Mouse (Mus musculus) hindbrain, embryonic 13.5 days (tissue): ENCODE data around the gene Tango6. TPM values are rescaled to one million over a fixed set of nuclear protein-coding genes. Genes with fewer than 3 reads are reported as not detected.

Source experiments
- ATAC-seq: fragments of 200-750 bp; cut with Nextera tagmentation; 2 replicates; pipeline ENCODE4 v1.8.0; 2017; ENCODE audit warnings: moderate TSS enrichment; ENCODE audit not compliant: low FRiP score
- H3K27ac ChIP-seq: fragments of 300-500 bp; sonication (generic); 2 replicates; pipeline ENCODE4 v1.5.1; 2015; ENCODE audit warnings: inconsistent platforms, mild to moderate bottlenecking, moderate library complexity
- H3K27me3 ChIP-seq: fragments of 300-500 bp; sonication (generic); 2 replicates; pipeline ENCODE4 v1.6.1; 2015; ENCODE audit warnings: mild to moderate bottlenecking, inconsistent platforms
- H3K36me3 ChIP-seq: fragments of 300-500 bp; sonication (generic); 2 replicates; pipeline ENCODE4 v1.6.1; 2015; ENCODE audit warnings: mild to moderate bottlenecking, inconsistent platforms
- H3K4me1 ChIP-seq: fragments of 300-500 bp; sonication (generic); replicated peaks from 2 replicates; pipeline ENCODE4 v1.6.1; 2015; ENCODE audit warnings: inconsistent platforms
- H3K4me2 ChIP-seq: fragments of 300-500 bp; sonication (generic); 2 replicates; pipeline ENCODE4 v1.6.1; 2015; ENCODE audit warnings: inconsistent platforms, mild to moderate bottlenecking, moderate library complexity
- H3K4me3 ChIP-seq: fragments of 300-500 bp; sonication (generic); 2 replicates; pipeline ENCODE4 v1.5.1; 2015; ENCODE audit warnings: mild to moderate bottlenecking, inconsistent platforms
- H3K9ac ChIP-seq: fragments of 300-500 bp; sonication (generic); 2 replicates; pipeline ENCODE4 v1.6.1; 2015; ENCODE audit warnings: mild to moderate bottlenecking, inconsistent platforms
- H3K9me3 ChIP-seq: fragments of 300-500 bp; sonication (generic); 2 replicates; pipeline ENCODE4 v1.6.1; 2016; ENCODE audit warnings: inconsistent platforms
- WGBS: fragments of 180-500 bp; shearing (Covaris S2); methylation state at CpG from one replicate; pipeline ENCODE4 v1.1.7; 2015; 5-methylcytosine and 5-hydroxymethylcytosine counted together
- polyA plus RNA-seq: library from polyadenylated mRNA; unstranded; fragments of >200 nt; fragmentation: Nextera tagmentation; extraction: Ambion mirVana; gene quantifications from 2 replicates; pipeline ENCODE4 v1.2.1, GENCODE M21; 2015

Tango6 gene
- polyA plus RNA-seq, 1 experiment from 2014 or later: 6.6 TPM

DNA sequence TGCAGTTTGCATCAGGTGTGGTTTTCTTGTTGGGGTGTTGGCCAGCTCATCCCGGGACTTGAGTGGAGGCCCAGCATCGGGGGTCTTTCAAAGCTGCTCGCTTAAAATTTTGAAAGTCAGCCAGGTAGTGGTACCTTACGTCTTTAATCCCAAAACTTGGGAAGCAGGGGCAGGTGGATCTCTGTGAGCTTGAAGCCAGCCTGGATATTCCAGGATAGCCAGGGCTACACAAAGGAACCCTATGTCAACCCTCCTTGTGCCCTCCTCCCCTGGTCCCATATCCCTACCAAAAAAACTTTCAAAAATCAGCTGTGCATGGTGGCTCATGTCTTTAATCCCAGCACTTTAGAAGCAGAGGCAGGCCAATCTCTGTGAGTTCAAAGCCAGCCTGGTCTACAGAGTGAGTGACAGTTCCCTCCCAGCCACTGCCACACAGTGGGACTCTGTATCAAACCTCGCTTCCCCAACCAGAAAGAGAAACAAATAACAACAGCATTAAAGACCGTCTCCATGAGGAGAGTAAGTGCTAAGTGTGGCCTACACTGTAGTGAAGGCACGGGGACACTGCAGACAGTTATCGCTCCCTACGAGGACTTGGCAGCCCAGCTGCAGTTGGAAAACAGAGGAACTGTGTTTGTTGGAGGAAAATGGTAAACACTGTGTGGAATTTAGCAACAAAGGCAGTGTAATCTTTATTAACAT lies 21.5 kb downstream of the Tango6 start:
- Histone ChIP-seq H3K4me1 (no peaks in the 10 kb centered on the region), H3K27me3 (no peaks in the 10 kb centered on the region), H3K9me3 (no peaks in the 10 kb centered on the region), H3K36me3 (peaks cover 10% of the 10 kb centered on the region), H3K9ac (no peak overlapping the region), H3K4me2 (no peak overlapping the region), H3K27ac (peak overlapping the region; percentile 69), H3K4me3 (no peak overlapping the region)
- 85% methylated on average over 9 of the region's 9 CpGs for WGBS
- ATAC-seq: no peak

DNA sequence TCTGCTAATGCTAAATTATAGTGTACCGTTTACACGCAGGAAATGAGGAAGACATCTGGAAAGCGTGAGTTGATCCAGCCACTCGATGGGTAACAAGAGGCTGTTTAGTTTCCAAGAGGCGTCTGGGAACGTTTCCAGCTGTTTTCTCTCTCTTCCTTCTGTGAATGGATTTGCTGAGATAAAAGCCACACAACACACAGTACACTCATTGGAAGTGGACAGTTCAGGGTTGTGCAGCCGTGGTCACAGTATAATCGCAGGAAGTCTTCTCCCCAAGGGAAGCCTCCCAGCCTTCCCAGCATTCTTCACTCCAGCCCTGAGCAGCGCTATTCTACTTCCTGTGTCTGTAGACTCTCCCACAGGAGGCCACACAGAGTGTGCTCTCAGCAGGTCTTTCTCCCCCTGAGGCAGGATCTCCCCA lies 22.0 kb downstream of the Tango6 start:
- Histone ChIP-seq H3K9ac (no peak overlapping the region; the same call in 1 of the 2 replicates), H3K27me3 (no peaks in the 10 kb centered on the region), H3K9me3 (no peaks in the 10 kb centered on the region), H3K27ac (peak overlapping the region; percentile 44), H3K36me3 (peaks cover 6% of the 10 kb centered on the region), H3K4me3 (no peak overlapping the region), H3K4me2 (no peak overlapping the region), H3K4me1 (no peaks in the 10 kb centered on the region)
- ATAC-seq: no peak
- WGBS: 70% methylated on average over 9 of the region's 9 CpGs

DNA sequence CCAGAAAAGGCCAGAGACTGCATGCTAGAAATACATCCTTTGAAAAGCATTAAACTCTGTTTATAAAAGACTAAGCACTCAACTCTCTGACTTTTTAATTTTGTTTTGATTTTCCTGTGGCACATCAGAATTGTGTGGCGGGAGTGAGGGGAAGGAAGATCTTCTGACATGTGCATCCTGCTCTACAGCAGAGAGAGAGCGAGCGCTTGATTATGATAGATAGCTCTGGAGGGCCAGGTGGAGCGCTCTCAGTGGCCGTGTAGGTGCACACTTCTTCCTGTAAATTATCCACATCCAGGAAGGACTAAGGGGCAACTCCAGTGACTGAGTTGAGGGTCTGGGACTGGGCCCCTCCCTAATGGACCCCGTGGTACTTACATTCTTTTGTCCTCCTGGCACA lies 23.3 kb downstream of the Tango6 start:
- Histone ChIP-seq H3K4me1 (no peaks in the 10 kb centered on the region), H3K4me2 (no peak overlapping the region), H3K36me3 (no peaks in the 10 kb centered on the region), H3K27me3 (no peaks in the 10 kb centered on the region), H3K9me3 (no peaks in the 10 kb centered on the region), H3K9ac (no peak overlapping the region), H3K4me3 (no peak overlapping the region), H3K27ac (no peak overlapping the region)
- ATAC-seq: no peak
- 83% methylated on average over 6 of the region's 6 CpGs for WGBS

DNA sequence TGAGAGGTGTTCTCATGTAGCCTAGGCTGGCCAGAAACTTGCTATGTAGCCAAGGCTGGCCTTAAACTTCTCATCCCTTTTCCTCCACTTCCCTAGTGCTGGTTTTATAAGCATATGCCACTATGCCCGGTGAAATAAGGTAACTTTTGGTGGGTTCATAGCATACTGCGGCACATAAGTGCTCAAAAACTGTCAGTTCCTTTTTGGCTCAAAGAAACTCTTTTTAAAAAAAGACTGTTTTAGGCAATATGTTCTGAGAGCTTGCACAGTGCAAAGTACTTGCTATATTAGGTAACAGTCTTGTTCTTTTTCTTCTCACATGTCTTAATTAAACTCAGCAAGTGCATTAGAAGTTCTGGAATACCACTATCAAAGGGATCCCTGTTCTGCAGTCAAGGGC lies 27.1 kb downstream of the Tango6 start:
- no peaks in the 10 kb centered on the region for H3K27me3 ChIP-seq
- H3K4me1 ChIP-seq: no peaks in the 10 kb centered on the region
- WGBS: 95% methylated on average over 2 of the region's 2 CpGs
- no peak overlapping the region for H3K4me3 ChIP-seq
- no peaks in the 10 kb centered on the region for H3K36me3 ChIP-seq
- no peak overlapping the region for H3K4me2 ChIP-seq
- no peak overlapping the region for H3K27ac ChIP-seq
- ATAC-seq: no peak
- H3K9me3 ChIP-seq: no peaks in the 10 kb centered on the region
- H3K9ac ChIP-seq: no peak overlapping the region

DNA sequence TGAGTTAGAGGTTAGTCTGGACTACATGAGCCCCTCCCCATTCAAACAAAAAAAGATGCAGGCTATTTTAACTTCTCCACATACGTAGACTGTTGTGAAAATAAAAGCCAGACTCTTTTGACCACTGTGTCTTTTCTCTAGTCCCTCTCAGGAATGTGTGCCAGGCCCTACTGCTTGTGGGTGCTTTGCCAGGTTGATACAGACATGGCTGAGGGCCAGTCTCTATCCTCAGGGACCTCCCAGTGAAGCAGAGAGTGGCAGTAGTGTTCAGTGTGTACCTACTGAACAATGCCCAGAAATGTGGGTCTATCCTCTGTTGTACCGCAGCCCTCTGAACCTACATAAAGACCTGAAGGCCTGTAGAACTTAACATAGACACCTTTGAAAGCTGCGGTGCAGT lies 29.6 kb downstream of the Tango6 start:
- no peaks in the 10 kb centered on the region for H3K9me3 ChIP-seq
- WGBS: 75% methylated on average over 3 of the region's 3 CpGs
- no peak overlapping the region for H3K4me3 ChIP-seq
- 0 out of 2 replicates have a peak, but pooled peaks cover 4% of the 10 kb centered on the region for H3K36me3 ChIP-seq
- H3K27me3 ChIP-seq: 0 out of 2 replicates have a peak, but pooled peaks cover 6% of the 10 kb centered on the region
- no peaks in the 10 kb centered on the region for H3K4me1 ChIP-seq
- no peak overlapping the region for H3K27ac ChIP-seq
- no peak for ATAC-seq
- no peak overlapping the region for H3K4me2 ChIP-seq
- no peak overlapping the region for H3K9ac ChIP-seq

DNA sequence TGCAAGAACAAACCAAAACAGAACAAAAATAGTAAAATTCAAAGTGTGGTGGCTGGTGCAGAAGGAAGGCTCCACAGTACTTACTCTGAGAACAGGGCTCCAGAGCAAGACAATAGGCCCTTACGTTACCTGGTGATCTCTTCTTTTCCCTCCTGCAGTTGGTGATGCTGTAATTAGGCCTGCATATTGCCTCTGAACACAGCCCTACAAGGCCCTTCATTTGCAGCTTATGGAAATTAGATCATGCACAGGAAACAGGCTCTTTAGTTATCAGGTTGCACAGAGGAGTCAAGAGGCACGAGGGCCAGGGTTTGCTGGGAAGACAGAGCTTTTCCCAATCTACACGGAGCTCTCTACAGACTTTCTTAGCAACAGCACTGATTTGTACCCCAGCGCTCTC lies 31.4 kb downstream of the Tango6 start:
- Histone ChIP-seq H3K27ac (no peak overlapping the region), H3K27me3 (0 out of 2 replicates have a peak, but pooled peaks cover 6% of the 10 kb centered on the region), H3K4me2 (no peak overlapping the region), H3K36me3 (0 out of 2 replicates have a peak, but pooled peaks cover 4% of the 10 kb centered on the region), H3K4me1 (peaks cover 6% of the 10 kb centered on the region; the same call in 1 of the 2 replicates), H3K9me3 (no peaks in the 10 kb centered on the region), H3K9ac (peak overlapping the region; percentile 29; the same call in 1 of the 2 replicates), H3K4me3 (no peak overlapping the region)
- WGBS: 84% methylated on average over 4 of the region's 4 CpGs
- no peak for ATAC-seq

DNA sequence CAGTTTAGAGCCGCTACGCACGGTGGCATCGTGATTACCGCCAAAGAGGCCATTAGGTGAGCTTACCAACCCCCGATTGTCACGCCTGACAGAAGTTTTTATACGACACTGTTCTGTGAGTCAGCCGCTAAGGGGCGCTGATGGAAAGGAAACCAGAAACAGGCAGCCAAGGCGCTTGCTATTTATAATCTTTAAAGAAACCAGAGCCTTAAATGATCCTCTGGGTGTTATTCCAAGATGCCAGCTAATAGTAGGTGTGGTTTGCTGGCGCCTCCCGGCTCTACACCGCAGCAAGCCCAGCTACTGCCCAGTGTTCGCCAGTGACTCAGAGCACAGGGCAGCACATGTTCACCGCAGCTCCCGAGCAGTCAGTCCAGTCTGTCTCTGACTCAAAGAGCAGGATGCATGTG lies 35.2 kb downstream of the Tango6 start:
- peak overlapping the region; percentile 33 for H3K4me2 ChIP-seq
- 0 out of 2 replicates have a peak, but pooled peaks cover 6% of the 10 kb centered on the region for H3K27me3 ChIP-seq
- H3K9ac ChIP-seq: 0 out of 2 replicates have a peak overlapping the region, but pooled peaks have one; percentile 9
- no peaks in the 10 kb centered on the region for H3K9me3 ChIP-seq
- ATAC-seq: peak; percentile 65
- H3K27ac ChIP-seq: peak overlapping the region; percentile 35; the same call in 1 of the 2 replicates
- H3K4me1 ChIP-seq: peaks cover 7% of the 10 kb centered on the region; the same call in 1 of the 2 replicates
- H3K4me3 ChIP-seq: no peak overlapping the region
- peaks cover 4% of the 10 kb centered on the region; the same call in 1 of the 2 replicates for H3K36me3 ChIP-seq
- 24% methylated on average over 17 of the region's 17 CpGs for WGBS

DNA sequence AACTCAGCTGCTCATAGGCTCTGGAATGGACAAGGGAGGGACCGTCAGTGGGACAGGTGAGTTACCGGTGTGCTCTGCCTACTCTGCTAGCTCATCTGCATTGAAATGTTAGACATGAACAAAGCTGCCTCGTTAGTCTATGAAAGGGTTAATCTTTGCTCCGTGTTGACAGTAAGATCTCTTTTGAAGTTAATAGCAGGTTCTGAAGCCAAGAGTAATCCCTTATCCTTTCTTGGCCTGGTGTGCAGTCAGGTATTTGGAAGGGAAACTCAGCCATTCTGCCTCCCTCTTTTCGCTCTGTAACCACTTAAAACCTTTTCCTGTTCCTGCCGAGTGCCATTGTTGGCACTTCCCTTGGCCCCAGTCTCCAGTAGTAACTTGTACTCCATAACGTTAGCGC lies 38.1 kb downstream of the Tango6 start:
- Histone ChIP-seq H3K27ac (no peak overlapping the region), H3K4me2 (no peak overlapping the region), H3K27me3 (peaks cover 12% of the 10 kb centered on the region; the same call in 1 of the 2 replicates), H3K4me1 (peaks cover 17% of the 10 kb centered on the region; the same call in 1 of the 2 replicates), H3K9ac (no peak overlapping the region), H3K4me3 (no peak overlapping the region), H3K36me3 (peaks cover 10% of the 10 kb centered on the region), H3K9me3 (no peaks in the 10 kb centered on the region)
- no peak for ATAC-seq
- WGBS: 73% methylated on average over 8 of the region's 8 CpGs

DNA sequence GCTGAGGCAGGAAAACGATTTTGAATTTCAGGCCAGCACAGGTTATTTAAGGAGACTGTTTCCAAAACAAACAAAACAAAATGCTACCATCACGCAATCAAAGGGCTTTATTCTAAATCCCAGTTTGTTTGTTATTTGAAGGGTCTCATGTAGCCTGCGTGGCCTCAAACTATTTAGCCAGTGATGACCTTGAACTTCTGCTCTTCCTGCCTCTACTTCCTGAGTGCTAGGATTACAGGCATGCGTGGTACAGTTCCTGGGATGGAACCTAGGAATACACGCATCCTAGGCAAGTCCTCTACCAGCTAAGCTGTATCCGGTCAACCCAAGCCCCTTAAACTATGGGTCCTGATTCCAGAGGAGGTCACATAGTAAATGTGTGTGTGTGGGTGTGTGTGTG lies 39.6 kb downstream of the Tango6 start:
- H3K4me3 ChIP-seq: no peak overlapping the region
- H3K36me3 ChIP-seq: peaks cover 12% of the 10 kb centered on the region
- no peak for ATAC-seq
- peaks cover 10% of the 10 kb centered on the region; the same call in 1 of the 2 replicates for H3K27me3 ChIP-seq
- H3K9ac ChIP-seq: no peak overlapping the region
- no peaks in the 10 kb centered on the region for H3K9me3 ChIP-seq
- H3K4me1 ChIP-seq: peaks cover 21% of the 10 kb centered on the region
- no peak overlapping the region for H3K27ac ChIP-seq
- whole genome bisulfite sequencing: 91% methylated on average over 6 of the region's 6 CpGs
- H3K4me2 ChIP-seq: no peak overlapping the region

DNA sequence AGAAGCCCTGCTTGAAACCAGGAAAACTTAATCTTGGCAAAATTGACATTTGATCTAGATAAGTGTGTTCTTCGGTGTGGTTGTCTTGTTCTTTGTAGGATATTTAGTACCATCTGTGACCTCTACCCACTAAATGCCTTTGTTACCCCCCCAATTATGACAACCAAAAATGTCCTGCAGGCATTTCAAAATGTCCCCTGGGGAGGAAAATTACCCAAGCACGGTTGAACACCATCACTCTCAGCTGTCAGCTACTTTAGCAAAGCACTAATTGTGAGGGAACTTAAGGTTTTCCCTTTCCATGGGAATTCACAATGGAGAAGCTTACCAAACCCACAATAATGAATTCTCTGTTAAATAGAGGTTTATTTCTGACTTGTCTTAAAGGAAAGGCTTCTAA lies 41.1 kb downstream of the Tango6 start:
- no peak overlapping the region for H3K4me3 ChIP-seq
- WGBS: 7% methylated on average over 2 of the region's 2 CpGs
- H3K4me1 ChIP-seq: peaks cover 24% of the 10 kb centered on the region
- H3K4me2 ChIP-seq: no peak overlapping the region
- H3K27me3 ChIP-seq: peaks cover 10% of the 10 kb centered on the region; the same call in 1 of the 2 replicates
- H3K9me3 ChIP-seq: no peaks in the 10 kb centered on the region
- no peak for ATAC-seq
- H3K36me3 ChIP-seq: peaks cover 12% of the 10 kb centered on the region
- H3K27ac ChIP-seq: no peak overlapping the region
- H3K9ac ChIP-seq: no peak overlapping the region

DNA sequence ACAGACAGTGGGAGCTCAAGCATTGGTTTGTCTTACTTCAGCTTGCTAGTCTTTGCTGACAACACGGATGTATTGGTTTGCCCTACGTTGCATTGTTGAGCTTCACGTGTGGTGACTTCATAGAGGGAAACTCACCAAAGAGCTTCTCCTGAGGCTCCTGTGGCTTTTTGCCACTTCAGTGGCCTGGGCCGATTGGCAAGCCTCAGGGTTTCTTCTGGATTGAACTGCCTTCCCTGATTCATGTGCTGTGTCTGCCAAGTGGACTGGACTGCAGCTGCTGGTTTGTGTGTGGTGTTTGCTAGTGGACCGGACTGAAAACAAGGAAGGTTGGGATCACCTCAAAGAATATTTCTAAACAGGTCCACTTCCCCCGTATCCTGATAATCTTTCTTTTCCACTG lies 43.7 kb downstream of the Tango6 start:
- no peaks in the 10 kb centered on the region for H3K9me3 ChIP-seq
- H3K9ac ChIP-seq: no peak overlapping the region
- H3K27me3 ChIP-seq: peaks cover 26% of the 10 kb centered on the region
- 75% methylated on average over 6 of the region's 6 CpGs for WGBS
- no peak overlapping the region for H3K4me2 ChIP-seq
- peaks cover 12% of the 10 kb centered on the region for H3K36me3 ChIP-seq
- H3K27ac ChIP-seq: peak overlapping the region; percentile 86
- no peak for ATAC-seq
- H3K4me3 ChIP-seq: no peak overlapping the region
- peaks cover 25% of the 10 kb centered on the region for H3K4me1 ChIP-seq

DNA sequence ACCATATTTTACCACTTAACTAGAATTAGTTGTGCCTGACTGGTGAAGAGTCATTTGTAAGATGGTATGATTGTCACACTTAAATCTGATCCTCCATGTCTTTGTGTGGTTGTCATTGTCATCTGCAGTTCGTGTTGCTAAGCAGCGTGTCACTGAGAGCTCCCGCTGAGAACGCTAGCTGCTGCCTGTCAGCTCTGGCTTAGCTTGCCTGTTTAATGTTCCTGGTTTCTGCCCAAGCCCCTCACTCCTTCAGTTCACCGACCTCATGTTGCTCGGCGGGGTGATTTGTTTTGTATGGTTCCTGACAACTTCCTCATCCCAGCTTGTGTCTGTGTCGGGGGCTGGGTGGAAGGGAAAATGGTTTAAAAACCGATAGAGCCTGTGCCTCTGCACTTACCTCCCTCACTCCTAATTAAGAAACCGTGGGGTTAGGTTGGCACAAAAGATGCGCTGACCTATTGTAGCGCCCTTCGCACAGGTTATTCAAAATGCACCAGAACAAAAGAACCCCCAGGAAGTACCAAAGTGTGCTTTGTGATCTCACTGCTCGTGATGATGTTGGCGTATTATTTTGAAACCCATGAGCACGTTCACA lies 44.5 kb downstream of the Tango6 start:
- Histone ChIP-seq H3K27ac (peak overlapping the region; percentile 86), H3K9me3 (no peaks in the 10 kb centered on the region), H3K4me1 (peaks cover 28% of the 10 kb centered on the region), H3K4me3 (peak overlapping the region; percentile 20; the same call in 1 of the 2 replicates), H3K36me3 (peaks cover 12% of the 10 kb centered on the region), H3K4me2 (peak overlapping the region; percentile 49), H3K9ac (peak overlapping the region; percentile 61), H3K27me3 (peaks cover 31% of the 10 kb centered on the region)
- peak; percentile 70; the same call in 1 of the 2 replicates for ATAC-seq
- WGBS: 11% methylated on average over 16 of the region's 16 CpGs
